Mouse (Mus musculus) gastrocnemius, postnatal 14 days (tissue): ENCODE measurements around the gene Serpina1d. TPM values are rescaled to one million over a fixed set of nuclear protein-coding genes. Genes with fewer than 3 reads are reported as not detected.
"Not testable (repeated sequence)": the region's sequence is repeated elsewhere in the genome, so short reads cannot be mapped to it uniquely, and the experiment has no call there.

Source experiments
- DNase-seq: peaks from one replicate; pipeline ENCODE4 v3.0.0; 2021; ENCODE audit warnings: mixed read lengths
- intact Hi-C: fragments of 180-260 bp; cut with DNase I; formaldehyde crosslinking; loops from one replicate; pipeline ENCODE4 v1.15.1; 2025; ENCODE audit warnings: low total_unique reads
- long read RNA-seq, 2 experiments: library from polyadenylated mRNA; stranded (forward); transcript quantifications; one replicate each; pipeline ENCODE4 v2.0.0; 2021
- total RNA-seq, 2 experiments: library from RNA; stranded (reverse); gene quantifications; 2 replicates each; pipeline ENCODE4 v1.2.3; 2021

Serpina1d gene
- total RNA-seq = not detected
- long read RNA-seq, experiment 1, partial matches to known transcripts = 0 of 1 reads
- long read RNA-seq, experiment 1, other reads (novel, unspliced or antisense) = 0 of 1 reads
- long read RNA-seq, experiment 2 = 0 reads

- intact Hi-C loops, DNase-seq: not testable (repeated sequence)
These were observed at the start of gene Serpina1d for GRCm38 (mm10) chr12:103773246-103773851. Serpina1d (minus strand) TSS chr12:103773592.

DNA sequence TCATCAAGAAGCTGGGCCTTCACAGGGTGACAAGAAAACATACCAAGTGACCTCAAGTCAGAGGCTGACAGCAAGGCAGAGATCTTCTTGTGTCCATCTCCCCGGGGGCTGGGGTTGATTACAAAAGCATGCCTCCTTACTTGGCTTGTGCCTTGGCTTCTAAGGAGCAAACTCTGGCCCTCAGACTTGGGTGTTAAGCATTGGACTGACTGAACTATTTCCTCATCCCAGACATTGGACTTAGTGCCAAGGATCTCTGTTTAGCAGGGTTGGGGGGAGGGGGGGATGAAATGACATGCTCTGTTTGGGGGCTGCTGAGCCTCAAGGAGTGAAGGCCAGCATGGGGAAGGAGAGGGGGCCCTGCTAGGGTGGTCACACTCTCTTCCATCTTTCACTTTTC lies 2.8 kb downstream of the Serpina1d start:
- intact Hi-C loops = not testable (repeated sequence)

DNA sequence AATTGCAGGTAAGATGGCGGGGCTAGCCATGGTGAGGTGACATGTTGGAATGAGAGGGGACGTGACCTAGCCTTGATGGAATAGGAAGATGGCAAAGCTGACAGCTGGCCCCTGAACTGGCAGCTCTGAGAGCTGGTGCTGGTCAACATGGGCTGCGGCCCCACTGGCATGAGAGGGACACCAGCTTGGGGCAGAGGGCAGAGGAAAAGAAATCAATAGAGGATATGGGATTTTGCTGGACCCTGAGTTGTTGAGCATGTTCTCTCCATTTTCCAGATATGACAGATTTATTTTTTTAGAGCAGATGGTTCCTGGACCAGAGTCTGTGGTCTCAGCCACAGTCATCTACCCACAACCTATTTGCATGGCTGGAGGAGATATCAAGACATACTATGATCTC lies 10.3 kb downstream of the Serpina1d start:
- DNase-seq, intact Hi-C loops: not testable (repeated sequence)

More for the DNA sequence above, 2.8 kb downstream of the Serpina1d start:
- not testable (repeated sequence) for DNase-seq

GRCm38 (mm10) chr12:103760316-103760715 lies 13.1 kb downstream of the Serpina1d start:
- intact Hi-C loops, DNase-seq: not testable (repeated sequence)

- DNase-seq, intact Hi-C loops: not testable (repeated sequence)
These were observed 27.4 kb downstream of the Serpina1d start for GRCm38 (mm10) chr12:103745957-103746356.

- intact Hi-C loops, DNase-seq: not testable (repeated sequence)
These were observed 35.4 kb downstream of the Serpina1d start for GRCm38 (mm10) chr12:103737791-103738580.

DNA sequence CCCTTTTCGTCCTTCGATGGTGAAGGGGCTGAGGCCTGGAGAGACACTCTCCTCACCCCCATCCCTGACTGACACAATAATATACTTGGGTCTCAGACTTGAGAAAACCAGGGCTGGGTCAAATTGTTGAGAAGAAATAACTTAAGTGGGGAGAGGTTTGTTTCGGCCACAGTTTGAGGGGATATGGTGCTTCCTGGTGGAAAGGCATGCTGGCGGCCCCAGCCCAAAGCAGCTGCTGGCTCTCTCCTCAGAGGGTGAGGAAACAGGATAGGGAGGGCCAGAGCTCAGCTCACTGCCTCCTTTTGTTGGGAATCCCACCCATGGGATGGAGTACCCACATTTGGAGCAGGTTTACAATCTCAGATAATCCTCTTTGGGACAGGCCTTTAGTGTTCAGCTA lies 37.8 kb downstream of the Serpina1d start:
- intact Hi-C loops, DNase-seq: not testable (repeated sequence)

GRCm38 (mm10) chr12:103735101-103735500 lies 38.3 kb downstream of the Serpina1d start:
- intact Hi-C loops, DNase-seq: not testable (repeated sequence)

Other genes starting within 250 kb of the Serpina1d start
- under 1 TPM; 0.27 to 0.84 TPM for gene Ppp4r4, start 241.3 kb downstream of the Serpina1d start, total RNA-seq
- not detected for gene Serpina10, start 142.1 kb downstream of the Serpina1d start, total RNA-seq
- not detected for gene Serpina6, start 116.4 kb downstream of the Serpina1d start, total RNA-seq
- not detected for gene Serpina16, start 97.5 kb downstream of the Serpina1d start, total RNA-seq
- not detected for gene Serpina1f, start 78.1 kb downstream of the Serpina1d start, total RNA-seq
- gene Serpina1b, start 56.8 kb upstream of the Serpina1d start, total RNA-seq = under 1 TPM; 0.29 to 0.53 TPM
- not detected for gene Serpina1a, start 90.0 kb upstream of the Serpina1d start, total RNA-seq
- not detected for gene Serpina1c, start 131.3 kb upstream of the Serpina1d start, total RNA-seq
- gene Serpina1e, start 185.4 kb upstream of the Serpina1d start, total RNA-seq = not detected
- gene Serpina11, start 216.4 kb upstream of the Serpina1d start, total RNA-seq = not detected
- not detected for gene Serpina9, start 240.2 kb upstream of the Serpina1d start, total RNA-seq